Mouse (Mus musculus): ENCODE measurements around the gene Gm21970.
"Not testable (repeated sequence)": the region's sequence is repeated elsewhere in the genome, so short reads cannot be mapped to it uniquely, and the experiment has no call there.

Gene Gm21970

GRCm38 (mm10) chr16:91404828-91405577 lies 13.5 kb downstream of the Gm21970 start:
- no peak for DNase-seq

- DNase-seq: peak; percentile 84
Observed at GRCm38 (mm10) chr16:91405640-91406584, 14.4 kb downstream of the Gm21970 start, which contains the start of gene Il10rb. Il10rb (plus strand) TSS chr16:91406164.

- DNase-seq: no peak
Observed at GRCm38 (mm10) chr16:91406585-91407220, 15.2 kb downstream of the Gm21970 start.

GRCm38 (mm10) chr16:91413102-91413844 lies 21.8 kb downstream of the Gm21970 start:
- no peak for DNase-seq

- no peak for DNase-seq
Observed at GRCm38 (mm10) chr16:91415391-91416189, 24.1 kb downstream of the Gm21970 start.

GRCm38 (mm10) chr16:91416357-91416756 lies 24.8 kb downstream of the Gm21970 start:
- DNase-seq: no peak

DNA sequence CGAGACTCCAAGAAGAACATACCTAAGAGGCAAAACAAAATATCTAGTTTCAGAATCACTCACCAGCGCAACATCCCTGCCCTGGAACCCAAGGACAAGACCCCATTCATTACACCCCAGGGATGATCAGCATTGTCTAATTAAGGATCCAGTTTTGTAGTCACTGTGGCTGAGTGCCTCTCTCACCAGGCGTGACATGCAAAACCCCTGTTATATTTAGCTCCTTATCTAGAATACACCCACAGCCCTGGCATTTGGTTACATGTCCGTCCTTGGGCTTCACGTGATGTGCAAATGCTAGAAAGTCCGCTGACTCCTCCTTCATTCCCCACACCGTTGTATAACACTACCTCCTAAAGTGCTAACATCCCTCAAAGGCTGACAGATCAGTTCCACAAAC lies 25.4 kb downstream of the Gm21970 start:
- no peak for DNase-seq

- DNase-seq: no peak
Observed at GRCm38 (mm10) chr16:91418531-91418930, 27.0 kb downstream of the Gm21970 start.

GRCm38 (mm10) chr16:91425816-91426215 lies 34.3 kb downstream of the Gm21970 start:
- no peak for DNase-seq

- DNase-seq: no peak
Observed at GRCm38 (mm10) chr16:91426586-91426985, 35.1 kb downstream of the Gm21970 start.

GRCm38 (mm10) chr16:91427461-91427860 lies 35.9 kb downstream of the Gm21970 start:
- DNase-seq: no peak

DNA sequence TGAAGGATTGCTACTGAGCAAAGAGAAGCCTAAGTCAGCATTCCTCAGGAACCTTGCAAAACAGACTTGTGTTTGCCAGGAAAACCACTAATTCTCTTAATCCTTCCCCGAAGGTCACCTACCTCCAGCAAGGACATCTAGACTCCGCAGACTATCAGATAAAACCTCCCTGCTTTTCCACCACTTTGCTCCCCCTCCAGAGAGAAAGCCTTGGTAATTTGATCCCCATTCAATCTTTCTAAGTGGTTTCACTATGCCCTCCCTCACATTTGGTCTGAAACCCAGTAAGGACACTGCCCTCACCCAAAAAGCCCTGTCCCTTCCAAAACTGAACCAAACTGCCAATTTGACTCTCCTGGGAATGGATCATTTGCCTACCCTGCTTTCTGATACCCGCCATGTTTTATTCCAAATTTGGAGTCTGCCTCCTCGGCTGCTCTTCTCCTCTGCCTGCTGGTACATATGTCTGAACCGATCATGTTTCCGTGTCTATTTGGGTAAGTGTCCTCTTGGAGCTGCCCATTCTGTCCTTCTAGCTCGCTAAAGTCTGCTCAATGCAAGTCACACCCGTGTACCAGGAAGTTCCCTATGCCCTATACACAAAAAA lies 36.8 kb downstream of the Gm21970 start:
- DNase-seq: no peak

DNA sequence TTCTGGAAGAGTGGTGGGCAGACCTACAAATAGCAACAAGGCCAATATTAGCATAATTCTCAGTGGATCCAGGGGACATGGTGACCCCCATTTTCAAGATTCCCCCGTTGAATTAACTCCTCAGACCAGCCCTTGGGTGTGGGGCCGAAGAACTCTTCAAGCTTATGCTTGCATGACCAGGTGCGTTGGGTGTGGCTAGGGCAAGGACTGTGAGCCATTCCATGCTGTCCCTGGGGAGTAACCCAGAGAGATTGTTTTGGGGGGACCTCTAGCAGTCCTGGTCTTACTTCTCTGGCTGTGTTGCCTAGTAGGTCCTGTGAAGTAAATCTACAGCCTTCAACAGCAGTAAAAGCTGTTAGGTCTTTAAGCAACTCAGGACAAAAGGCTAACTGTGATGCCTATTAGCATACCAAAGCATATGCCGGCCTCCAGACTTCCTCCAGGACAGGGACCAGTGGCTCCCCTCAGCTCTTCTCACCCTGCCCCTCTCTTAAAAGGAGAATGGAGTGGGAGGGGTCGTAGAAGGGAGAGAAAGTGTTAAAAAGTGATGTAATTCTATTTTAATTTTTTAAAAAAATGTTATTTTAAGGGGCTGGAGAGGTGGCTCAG lies 41.3 kb downstream of the Gm21970 start:
- no peak for DNase-seq

GRCm38 (mm10) chr16:91433329-91433933 lies 41.9 kb downstream of the Gm21970 start:
- peak; percentile 53 for DNase-seq

DNA sequence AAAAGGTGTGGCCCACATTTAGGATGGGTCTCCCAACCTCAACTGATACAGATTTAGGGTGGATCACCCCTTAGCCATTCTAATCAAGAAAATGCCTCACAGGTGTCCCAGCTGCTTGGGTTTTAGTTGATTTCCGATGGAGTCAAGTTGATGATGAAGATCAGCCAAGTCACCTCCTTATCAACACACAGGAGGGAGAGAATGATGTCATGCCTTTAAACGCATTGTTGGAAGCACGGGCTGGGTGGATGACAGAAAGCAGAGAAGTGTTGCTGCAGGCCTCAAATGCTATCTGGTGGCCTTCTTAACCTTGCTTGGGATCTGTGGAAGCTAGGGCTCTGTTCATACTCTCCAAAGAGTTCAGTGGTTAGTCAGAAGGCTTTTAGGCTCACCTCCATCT lies 42.6 kb downstream of the Gm21970 start:
- no peak for DNase-seq

DNA sequence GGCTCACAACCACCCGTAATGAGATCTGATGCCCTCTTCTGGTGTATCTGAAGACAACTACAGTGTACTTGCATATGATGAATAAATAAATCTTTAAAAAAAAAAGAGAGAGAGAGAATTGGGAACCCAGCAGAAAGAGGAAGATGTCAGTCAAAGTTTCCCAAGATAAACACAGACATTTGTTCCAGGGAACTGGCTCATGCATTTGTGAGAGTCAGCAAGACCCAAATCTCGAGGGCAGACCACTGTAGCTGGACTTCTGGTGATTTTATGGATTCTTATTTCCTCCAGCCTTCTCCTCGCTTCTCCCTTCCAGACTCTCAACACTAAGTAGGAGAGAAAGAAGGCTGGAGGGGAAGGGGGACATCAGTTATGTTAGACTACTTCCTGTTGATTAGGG lies 46.6 kb downstream of the Gm21970 start:
- no peak for DNase-seq

- DNase-seq: not testable (repeated sequence)
Observed at GRCm38 (mm10) chr16:91438599-91438998, 47.1 kb downstream of the Gm21970 start.

DNA sequence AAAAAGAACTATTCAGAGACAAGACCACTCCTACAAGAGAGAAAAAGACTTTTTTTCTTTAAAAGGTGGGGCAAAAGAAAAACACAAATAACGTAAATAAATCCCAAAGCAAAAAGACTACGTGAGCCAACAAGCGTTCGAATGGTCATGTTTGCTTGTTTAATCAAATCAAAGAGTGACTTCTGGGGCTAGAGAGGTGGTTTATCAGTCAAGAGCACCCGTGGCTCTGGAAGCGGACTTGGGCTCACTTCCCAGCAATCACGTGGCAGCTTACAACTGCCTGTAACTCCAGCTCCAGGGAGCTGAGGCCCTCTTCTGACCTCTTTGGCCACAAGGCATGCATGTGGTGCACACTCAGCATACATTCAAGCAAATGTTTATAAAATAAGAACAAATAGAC lies 49.8 kb downstream of the Gm21970 start:
- DNase-seq: peak; percentile 34

DNA sequence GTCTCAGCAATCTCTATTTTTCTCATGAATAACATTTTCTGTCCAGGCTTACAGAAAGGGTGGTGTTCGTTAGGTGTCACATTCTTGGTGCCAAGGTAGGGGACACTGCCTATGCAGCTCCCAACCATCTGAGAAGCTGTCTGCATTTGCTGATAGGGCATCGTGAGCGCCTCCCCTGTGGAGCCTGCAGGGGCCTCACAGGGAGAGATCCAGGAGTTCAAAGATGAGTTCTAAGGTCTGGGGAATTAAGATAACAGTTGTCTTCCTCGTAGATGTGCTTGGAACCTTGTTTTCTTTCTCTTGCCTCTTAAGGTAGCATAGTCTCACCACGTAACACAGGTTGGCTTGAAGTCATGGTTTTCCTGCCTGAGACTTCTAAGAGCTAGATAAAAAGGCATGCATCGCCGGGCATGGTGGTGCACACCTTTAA lies 50.3 kb downstream of the Gm21970 start:
- peak; percentile 56 for DNase-seq

GRCm38 (mm10) chr16:91442446-91442845 lies 50.9 kb downstream of the Gm21970 start:
- peak; percentile 69 for DNase-seq

All from thymus, postnatal 4 days (tissue).